Mouse (Mus musculus): ENCODE results near the gene Negr1.

- TF ChIP-seq POLR2A (IDR thresholded peaks at IDR 0.05; ENCODE audit: low read depth, low read length): no peak
- TF ChIP-seq CTCF (conservative IDR thresholded peaks at IDR 0.05; ENCODE audit: insufficient read depth, insufficient read length, low read depth, low read length): no peak
Observed at GRCm38 (mm10) chr3:156980042-156980716, 418.6 kb downstream of the Negr1 start.

All from kidney, adult 2 months (tissue).